Mouse (Mus musculus) forebrain, postnatal 0 days (tissue): ENCODE measurements around the gene Mmp25. TPM values are rescaled to one million over a fixed set of nuclear protein-coding genes. Genes with fewer than 3 reads are reported as not detected.

Source experiments
- ATAC-seq: fragments of 200-750 bp; cut with Nextera tagmentation; 2 replicates; pipeline ENCODE4 v1.8.0; 2017; ENCODE audit warnings: mild to moderate bottlenecking, moderate library complexity
- DNase-seq: peaks from one replicate; pipeline ENCODE4 v3.0.0-alpha.2; 2015
- H3K27ac ChIP-seq: fragments of 300-500 bp; sonication (generic); 2 replicates; pipeline ENCODE4 v1.5.1; 2014; ENCODE audit warnings: low read depth, mild to moderate bottlenecking, antibody characterized with exemption, low read length, moderate library complexity, mixed read lengths
- H3K27me3 ChIP-seq: fragments of 300-500 bp; sonication (generic); 2 replicates; pipeline ENCODE4 v1.6.1; 2014; ENCODE audit warnings: mild to moderate bottlenecking, low read length, mixed read lengths; ENCODE audit not compliant: insufficient read depth
- H3K36me3 ChIP-seq: fragments of 300-500 bp; sonication (generic); 2 replicates; pipeline ENCODE4 v1.6.1; 2014; ENCODE audit warnings: mild to moderate bottlenecking, moderate library complexity; ENCODE audit not compliant: insufficient read depth
- H3K4me1 ChIP-seq: fragments of 300-500 bp; sonication (generic); 2 replicates; pipeline ENCODE4 v1.6.1; 2014; ENCODE audit warnings: antibody characterized with exemption; ENCODE audit not compliant: insufficient read depth
- H3K4me2 ChIP-seq: fragments of 300-500 bp; sonication (generic); 2 replicates; pipeline ENCODE4 v1.6.1; 2014; ENCODE audit warnings: low read depth, mild to moderate bottlenecking, moderate library complexity
- H3K4me3 ChIP-seq: fragments of 300-500 bp; sonication (generic); 2 replicates; pipeline ENCODE4 v1.5.1; 2014; ENCODE audit warnings: low read depth, low read length, mixed read lengths
- H3K9ac ChIP-seq: fragments of 300-500 bp; sonication (generic); 2 replicates; pipeline ENCODE4 v1.6.1; 2014; ENCODE audit warnings: mild to moderate bottlenecking
- H3K9me3 ChIP-seq: fragments of 300-500 bp; sonication (generic); 2 replicates; pipeline ENCODE4 v1.6.1; 2016; ENCODE audit warnings: low read length
- CTCF ChIP-seq: sonication (generic); IDR thresholded peaks from 2 replicates; pipeline ENCODE4 v1.5.1; 2016; ENCODE audit warnings: antibody characterized with exemption, control low read depth, low read depth
- WGBS: fragments of 180-500 bp; shearing (Covaris S2); extraction: QIAGEN DNeasy Blood & Tissue Kit; methylation state at CpG from one replicate; pipeline ENCODE4 v1.1.7; 2014; 5-methylcytosine and 5-hydroxymethylcytosine counted together
- polyA plus RNA-seq: library from polyadenylated mRNA; unstranded; fragments of >200 nt; fragmentation: Nextera tagmentation; extraction: Ambion mirVana; gene quantifications from 2 replicates; pipeline ENCODE4 v1.2.1, GENCODE M21; 2015
- total RNA-seq: library from RNA; depleted of rRNA; stranded (reverse); fragments of >200 nt; gene quantifications from 2 replicates; pipeline ENCODE4 v1.2.3, GENCODE M21; 2014; rRNA removed

Mmp25 gene
- total RNA-seq (0.31 and 0.48 TPM in 2 replicates), polyA plus RNA-seq (0.91 and 1.1 TPM in 2 replicates)

DNA sequence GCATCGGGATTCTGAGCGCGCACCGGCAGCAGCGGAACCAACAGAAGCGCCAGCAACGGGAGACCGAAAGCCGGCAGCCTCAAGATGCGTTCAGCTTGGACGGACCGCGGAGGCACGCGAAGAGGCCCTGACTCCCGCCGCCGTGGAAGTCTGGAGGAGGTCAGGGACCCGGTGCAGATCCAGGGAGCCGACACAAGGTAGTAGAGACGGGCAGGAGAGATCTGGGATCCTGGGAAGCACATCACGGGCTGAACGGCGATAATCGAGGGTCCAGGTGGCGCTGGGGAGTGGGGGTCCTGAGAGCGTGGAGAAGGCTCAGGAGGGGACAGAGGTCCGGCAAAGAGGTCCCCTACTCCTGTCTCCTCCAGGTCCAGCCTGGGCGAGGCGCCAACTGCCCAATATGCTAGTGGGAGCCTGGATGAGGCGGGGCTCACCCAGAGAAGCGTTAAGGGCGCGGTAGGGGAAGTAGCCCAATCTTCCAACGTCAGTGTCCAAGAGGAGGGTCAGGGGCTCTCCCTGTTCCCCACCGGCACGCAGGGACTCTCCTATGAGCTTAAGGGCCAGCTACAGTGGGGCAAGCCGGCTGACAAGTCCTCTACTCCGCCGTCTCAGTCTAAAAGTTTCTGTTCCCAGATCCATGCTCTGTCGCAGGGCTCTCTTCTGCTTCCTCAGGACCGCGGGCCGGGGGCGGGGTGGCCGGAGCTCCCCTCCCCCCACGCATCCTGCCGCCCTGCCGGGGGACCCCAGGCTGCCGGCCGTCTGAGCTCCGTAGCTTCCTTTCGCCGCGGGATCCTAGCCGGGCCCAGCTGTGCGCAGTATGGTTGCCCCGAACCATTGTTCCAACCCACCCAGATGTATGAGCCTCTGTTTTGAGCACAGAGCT lies at the start of gene Mmp25:
Gene Mmp25 (minus strand): TSS at position 665 of the 883 bp plus-strand sequence.
- ATAC-seq (no peak; the same call in 1 of the 2 replicates), DNase-seq (no peak)
- H3K4me2 ChIP-seq, result peak within 1 kb of the TSS; percentile 68
- WGBS, result under 1% methylated on average over 58 of the region's 58 CpGs
- H3K36me3 ChIP-seq, result no peaks in the 10 kb centered on the region
- TF ChIP-seq CTCF, result no peak
- peak within 1 kb of the TSS; percentile 45; the same call in 1 of the 2 replicates for H3K9ac ChIP-seq
- H3K27ac ChIP-seq, result no peak within 1 kb of the TSS
- no peaks in the 10 kb centered on the region for H3K9me3 ChIP-seq
- H3K4me1 ChIP-seq, result no peaks in the 10 kb centered on the region
- peaks cover 14% of the 10 kb centered on the region for H3K27me3 ChIP-seq
- peak within 1 kb of the TSS; percentile 34 for H3K4me3 ChIP-seq

DNA sequence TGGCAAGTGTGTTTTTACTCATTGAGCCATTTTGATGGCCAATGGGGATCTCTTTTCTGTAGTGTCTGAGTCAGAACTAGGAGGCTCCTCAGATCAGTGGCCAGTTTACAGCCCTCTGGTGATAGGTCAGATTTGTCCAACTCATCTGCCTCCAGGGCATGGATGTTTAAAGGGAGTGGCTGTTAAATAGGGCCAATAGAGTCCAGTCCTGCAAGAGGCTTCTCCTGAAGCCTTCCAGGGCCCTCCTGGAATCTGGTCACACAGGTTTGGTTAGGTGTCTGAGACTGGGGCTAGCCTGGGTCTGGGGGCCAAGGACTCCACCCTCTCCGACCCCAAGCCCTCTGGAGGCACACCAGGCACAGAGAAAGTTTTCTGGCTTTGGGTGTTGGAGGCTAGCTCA lies 49.4 kb upstream of the Mmp25 start:
- TF ChIP-seq CTCF, result no peak
- Histone ChIP-seq H3K36me3 (no peaks in the 10 kb centered on the region), H3K4me1 (no peaks in the 10 kb centered on the region), H3K4me3 (no peak overlapping the region), H3K9ac (no peak overlapping the region), H3K27ac (no peak overlapping the region), H3K9me3 (no peaks in the 10 kb centered on the region), H3K27me3 (peaks cover 7% of the 10 kb centered on the region; the same call in 1 of the 2 replicates), H3K4me2 (no peak overlapping the region)
- DNase-seq (no peak), ATAC-seq (no peak)
- WGBS, result 70% methylated on average over 1 of the region's 1 CpGs

DNA sequence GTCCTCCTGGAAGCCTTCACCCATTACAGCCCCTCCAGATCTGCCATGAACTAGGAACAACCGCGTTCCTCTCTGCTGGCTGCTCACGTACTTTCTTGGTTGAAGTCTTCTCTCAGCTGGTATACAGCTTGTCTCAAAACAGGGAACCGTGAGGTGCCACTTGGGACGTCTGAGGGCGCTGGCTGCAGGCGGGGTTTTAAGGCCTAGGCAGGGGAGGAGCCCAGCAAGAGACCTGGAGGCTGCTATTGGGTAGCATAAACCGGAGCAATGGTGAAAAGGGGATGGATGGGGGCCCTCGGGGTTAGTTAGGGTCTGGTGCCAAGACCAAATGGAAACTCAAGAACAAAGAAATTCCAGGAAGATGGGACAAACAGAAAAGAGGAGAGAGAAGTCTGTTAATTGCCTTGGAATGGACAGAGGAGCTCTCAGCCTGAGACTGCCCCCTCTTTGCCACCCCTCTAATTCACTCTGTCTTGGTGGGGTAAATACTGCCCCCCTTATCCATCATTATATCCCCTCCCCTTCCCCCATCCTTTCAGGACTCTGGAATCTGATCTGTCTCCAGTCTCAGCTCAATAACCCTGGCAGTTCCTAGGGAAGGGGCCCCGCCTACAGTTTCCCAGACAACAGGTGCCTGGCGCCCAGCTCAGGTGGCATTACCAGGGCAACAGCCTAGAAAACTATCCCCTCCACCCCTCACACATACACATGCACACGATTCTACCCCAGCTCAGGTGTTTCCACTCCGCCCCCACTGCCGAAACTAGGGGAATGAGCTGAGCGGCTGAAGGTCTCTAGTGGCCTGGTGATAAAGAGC lies 39.0 kb upstream of the Mmp25 start, which contains the start of gene Cldn9:
Gene Cldn9 (minus strand): TSS at position 171 of the 817 bp plus-strand sequence.
- no peaks in the 10 kb centered on the region for H3K36me3 ChIP-seq
- no peaks in the 10 kb centered on the region for H3K4me1 ChIP-seq
- WGBS, result 16% methylated on average over 15 of the region's 15 CpGs
- H3K27me3 ChIP-seq, result peaks cover 22% of the 10 kb centered on the region
- no peak within 1 kb of the TSS for H3K4me3 ChIP-seq
- no peak within 1 kb of the TSS for H3K9ac ChIP-seq
- DNase-seq, result no peak
- H3K27ac ChIP-seq, result no peak within 1 kb of the TSS
- no peak within 1 kb of the TSS for H3K4me2 ChIP-seq
- ATAC-seq, result peak; percentile 48
- H3K9me3 ChIP-seq, result no peaks in the 10 kb centered on the region
- no peak for TF ChIP-seq CTCF

DNA sequence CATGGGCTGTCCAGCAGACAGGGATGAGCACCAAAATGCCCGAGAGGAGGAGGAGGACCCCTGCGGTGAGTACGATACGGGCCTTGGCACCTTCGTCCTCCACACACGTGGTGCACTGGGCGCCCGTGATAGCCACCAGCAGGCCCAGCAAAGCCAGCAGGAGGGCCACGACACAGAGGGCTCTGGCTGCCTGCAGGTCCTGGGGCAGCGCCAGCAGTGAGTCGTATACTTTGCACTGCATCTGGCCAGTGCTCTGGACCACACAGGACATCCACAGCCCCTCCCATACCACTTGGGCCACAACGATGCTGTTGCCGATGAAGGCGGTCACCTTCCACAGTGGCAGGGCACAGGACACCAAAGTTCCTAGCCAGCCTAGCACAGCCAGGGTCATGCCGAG lies 38.1 kb upstream of the Mmp25 start:
- Histone ChIP-seq H3K4me1 (no peaks in the 10 kb centered on the region), H3K4me2 (no peak overlapping the region), H3K27me3 (peaks cover 26% of the 10 kb centered on the region), H3K27ac (no peak overlapping the region), H3K4me3 (no peak overlapping the region), H3K9me3 (no peaks in the 10 kb centered on the region), H3K9ac (no peak overlapping the region), H3K36me3 (no peaks in the 10 kb centered on the region)
- ATAC-seq, result no peak
- 34% methylated on average over 15 of the region's 15 CpGs for WGBS
- no peak for TF ChIP-seq CTCF
- no peak for DNase-seq

DNA sequence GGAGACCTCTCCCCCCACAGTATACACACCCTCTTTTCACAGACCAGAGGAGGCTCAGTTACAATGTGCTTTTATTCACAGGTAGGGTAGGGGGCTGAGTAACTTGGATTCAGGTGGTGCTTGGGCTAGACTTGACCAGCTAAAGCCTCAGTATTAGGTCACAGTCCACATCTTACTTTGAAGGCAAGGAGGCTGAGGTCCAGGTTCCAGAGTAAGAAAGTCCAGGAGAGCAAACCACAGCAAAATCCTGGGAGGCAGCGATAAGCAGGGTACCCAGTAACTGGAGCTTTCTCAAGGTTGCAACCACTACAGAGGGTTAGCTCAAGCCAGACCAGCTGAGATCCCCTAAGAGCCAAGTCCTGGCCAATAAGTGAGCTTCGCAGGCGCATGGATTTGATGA lies 37.5 kb upstream of the Mmp25 start:
- no peak for TF ChIP-seq CTCF
- H3K9ac ChIP-seq, result no peak overlapping the region
- no peak overlapping the region for H3K4me3 ChIP-seq
- no peak overlapping the region for H3K27ac ChIP-seq
- WGBS, result 72% methylated on average over 3 of the region's 3 CpGs
- no peak for DNase-seq
- H3K4me1 ChIP-seq, result no peaks in the 10 kb centered on the region
- no peaks in the 10 kb centered on the region for H3K36me3 ChIP-seq
- H3K4me2 ChIP-seq, result no peak overlapping the region
- no peaks in the 10 kb centered on the region for H3K9me3 ChIP-seq
- ATAC-seq, result no peak
- peaks cover 26% of the 10 kb centered on the region for H3K27me3 ChIP-seq

DNA sequence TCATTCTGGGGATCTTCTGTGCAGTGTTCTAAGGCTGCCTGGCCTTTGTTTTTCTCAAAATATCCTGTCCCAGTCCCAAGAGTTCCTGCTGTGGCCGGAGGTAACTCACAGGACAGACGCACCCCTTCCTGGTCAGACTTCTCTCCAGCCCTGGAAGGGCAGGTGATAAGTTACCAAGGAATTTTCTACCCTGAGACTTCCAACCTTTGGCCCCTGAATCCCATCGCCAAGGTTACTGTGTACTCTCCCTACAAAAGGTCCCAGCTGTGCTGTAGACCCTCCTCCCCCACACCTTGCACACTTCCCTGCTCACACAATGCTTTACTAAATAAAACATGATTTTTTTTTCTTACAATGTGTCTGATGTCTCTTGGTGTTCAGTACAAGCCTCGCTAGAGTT lies 37.0 kb upstream of the Mmp25 start:
- no peaks in the 10 kb centered on the region for H3K4me1 ChIP-seq
- WGBS, result 67% methylated on average over 4 of the region's 4 CpGs
- DNase-seq, result no peak
- no peak overlapping the region for H3K4me2 ChIP-seq
- no peak for TF ChIP-seq CTCF
- H3K9ac ChIP-seq, result no peak overlapping the region
- ATAC-seq, result no peak
- no peak overlapping the region for H3K4me3 ChIP-seq
- H3K27me3 ChIP-seq, result peaks cover 26% of the 10 kb centered on the region
- H3K9me3 ChIP-seq, result no peaks in the 10 kb centered on the region
- no peak overlapping the region for H3K27ac ChIP-seq
- no peaks in the 10 kb centered on the region for H3K36me3 ChIP-seq
